ENCODE assay signal across 23 mouse cellular contexts in genomic region chr1:53830286-53830685, GRCm38 (mm10).
"Had no signal": no experiment of that assay in that cellular context is flagged by ENCODE, and none has a peak within 500 bp of the region (broad histone marks: within the 10 kb centered on the region; RNA-seq: fewer than 3 reads in every experiment).

No protein-coding gene starts in this region.

- DNase-seq: liver, embryonic 13.5 days; liver, postnatal 0 days; lung, adult 2 months; lung, postnatal 14 days; lung, postnatal 36 days; retina, postnatal 1 day; right cerebral cortex, adult 18-20 months; right cerebral cortex, postnatal 25 days; right cerebral cortex, postnatal 4 days; spleen, adult 18-20 months; thymus, adult 18-20 months; thymus, postnatal 14 days; thymus, postnatal 36 days had no signal

- H3K4me3 ChIP-seq: liver, embryonic 13.5 days; liver, embryonic 15.5 days; lung, embryonic 15.5 days; megakaryocyte, embryonic 14.5 days; midbrain, embryonic 13.5 days; midbrain, embryonic 15.5 days; myocyte; neural tube, embryonic 13.5 days; neural tube, embryonic 15.5 days had no signal

- ATAC-seq: liver, postnatal 0 days; lung, postnatal 0 days; midbrain, embryonic 13.5 days; midbrain, embryonic 15.5 days had no signal

- H3K27ac ChIP-seq: liver, embryonic 13.5 days; liver, embryonic 15.5 days; lung, embryonic 15.5 days; macrophage; midbrain, embryonic 13.5 days; midbrain, embryonic 15.5 days; neural tube, embryonic 13.5 days; neural tube, embryonic 15.5 days had no signal

- H3K27me3 ChIP-seq: liver, embryonic 13.5 days; liver, embryonic 15.5 days; lung, embryonic 15.5 days; megakaryocyte, embryonic 14.5 days; midbrain, embryonic 15.5 days; neural tube, embryonic 15.5 days had no signal

- H3K4me1 ChIP-seq: liver, embryonic 13.5 days; liver, embryonic 15.5 days; lung, embryonic 15.5 days; megakaryocyte, embryonic 14.5 days; midbrain, embryonic 13.5 days; midbrain, embryonic 15.5 days; neural tube, embryonic 13.5 days; neural tube, embryonic 15.5 days had no signal
